Mouse (Mus musculus): ENCODE results near the gene Olig2.

The Olig2 gene

DNA sequence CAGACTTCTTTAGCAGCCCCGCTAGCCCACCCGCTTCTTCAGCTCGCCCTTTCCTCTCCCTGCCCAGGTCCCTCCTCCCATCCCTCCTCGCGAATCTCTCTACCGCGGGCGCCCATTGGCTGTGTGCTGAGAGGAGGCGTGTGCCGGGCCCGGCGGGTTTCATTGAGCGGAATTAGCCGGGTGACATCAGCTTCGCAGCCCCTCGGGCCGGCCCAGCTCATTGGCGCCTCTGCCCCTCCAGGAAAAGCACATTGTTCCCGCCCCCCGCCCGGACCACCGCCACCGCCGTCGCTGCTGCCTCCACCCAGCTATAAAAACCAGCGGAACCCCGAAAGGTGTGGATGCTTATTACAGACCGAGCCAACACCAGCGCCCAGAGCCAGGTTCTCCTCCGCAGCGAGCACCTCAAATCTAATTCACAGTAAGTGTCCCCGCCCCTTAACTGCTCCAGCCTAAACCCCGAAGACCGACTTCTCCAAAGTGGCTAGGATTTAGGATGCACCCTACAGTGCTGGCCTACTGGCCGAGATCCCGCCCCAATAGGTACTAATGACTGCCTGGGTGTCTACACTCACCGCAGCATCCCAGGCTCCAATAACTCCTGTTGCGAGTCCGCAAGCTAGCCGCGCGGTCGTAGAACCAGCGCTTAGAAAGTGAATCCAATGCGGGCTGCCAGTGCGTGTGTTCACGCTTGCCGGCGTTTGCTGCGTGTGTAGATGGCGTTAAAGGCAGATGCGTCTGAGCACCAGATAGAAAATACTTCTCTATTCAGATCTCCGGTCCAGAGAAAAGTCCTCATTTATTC, at the start of gene Olig2:
TSS of gene Olig2 (plus strand) at position 225 of the 805 bp plus-strand sequence.
- DNase-seq, result no peak

DNA sequence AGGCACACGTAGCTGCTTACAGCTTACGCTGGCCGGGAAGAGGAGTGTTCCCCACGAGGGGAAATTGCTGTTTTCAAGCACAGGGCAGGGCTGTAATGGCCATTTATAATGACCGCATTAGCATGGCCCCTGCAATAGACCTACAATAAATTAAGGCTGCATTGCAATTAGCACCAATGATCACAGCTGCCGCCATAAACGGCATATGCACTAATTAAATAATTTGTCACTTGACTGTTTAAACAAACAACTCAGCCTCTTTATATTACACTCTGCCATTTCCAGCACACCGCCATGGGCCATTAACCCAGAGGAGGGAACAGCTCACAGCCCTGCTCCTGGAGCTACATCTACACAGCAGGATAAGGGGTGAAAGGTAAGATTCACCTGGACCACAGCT, 49.4 kb upstream of the Olig2 start:
- DNase-seq, result no peak

DNA sequence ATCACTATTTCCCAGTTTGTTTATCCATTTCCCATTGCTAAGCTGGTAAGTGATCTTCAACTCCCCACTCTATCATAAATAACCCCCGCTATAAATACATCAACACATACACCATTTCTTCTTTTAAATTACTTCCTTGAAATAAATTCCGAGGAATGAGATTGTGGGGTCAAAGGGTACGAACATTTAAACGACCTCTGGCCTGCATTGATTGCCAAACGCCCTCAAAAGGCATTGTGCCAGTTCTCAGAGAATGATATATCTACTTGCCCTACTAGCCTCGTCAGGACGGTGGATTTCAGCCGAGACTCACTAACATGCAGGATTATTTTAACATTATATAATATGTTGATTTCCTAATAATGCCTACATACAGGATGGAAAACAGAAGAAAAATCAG, 38.2 kb upstream of the Olig2 start:
- DNase-seq, result no peak

DNA sequence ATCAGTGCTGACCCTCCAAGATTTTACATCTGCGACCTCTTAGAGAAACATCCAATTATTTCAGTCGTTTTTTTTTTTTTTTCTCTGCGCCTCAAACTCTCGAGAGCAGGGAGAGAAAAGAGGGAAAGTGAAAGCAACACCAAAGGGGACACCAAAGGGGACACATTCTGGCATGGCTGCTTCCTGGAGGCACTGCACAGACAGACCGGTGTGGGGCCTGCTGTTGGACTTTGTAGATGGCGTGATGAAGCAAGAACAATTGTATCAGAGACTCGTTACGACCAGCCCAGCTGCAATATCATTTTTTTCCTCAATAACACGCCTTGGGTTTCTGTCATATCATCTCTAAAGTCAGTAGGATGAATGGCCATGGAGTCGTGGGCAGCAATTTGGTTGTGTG, 37.6 kb upstream of the Olig2 start:
- DNase-seq, result no peak

DNA sequence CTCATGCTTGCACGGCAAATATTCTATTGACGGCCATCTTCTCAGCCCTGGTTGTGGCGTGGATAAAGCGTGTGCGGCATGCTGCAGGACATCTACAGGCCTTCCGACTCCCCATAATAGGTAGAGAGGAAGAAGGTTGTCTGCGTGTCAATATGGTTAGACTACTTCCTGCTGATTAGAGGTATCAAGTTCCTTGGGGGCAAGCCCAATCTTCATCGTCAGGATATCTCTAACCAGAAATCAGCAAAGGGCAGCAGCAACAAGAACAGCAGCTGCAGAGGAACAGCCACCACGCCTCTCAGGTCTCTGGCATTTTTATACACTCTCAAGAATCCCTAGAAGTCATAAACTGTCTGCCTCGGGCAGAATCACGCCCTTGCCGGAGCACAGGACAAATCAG, 37.0 kb upstream of the Olig2 start:
- DNase-seq, result no peak

DNA sequence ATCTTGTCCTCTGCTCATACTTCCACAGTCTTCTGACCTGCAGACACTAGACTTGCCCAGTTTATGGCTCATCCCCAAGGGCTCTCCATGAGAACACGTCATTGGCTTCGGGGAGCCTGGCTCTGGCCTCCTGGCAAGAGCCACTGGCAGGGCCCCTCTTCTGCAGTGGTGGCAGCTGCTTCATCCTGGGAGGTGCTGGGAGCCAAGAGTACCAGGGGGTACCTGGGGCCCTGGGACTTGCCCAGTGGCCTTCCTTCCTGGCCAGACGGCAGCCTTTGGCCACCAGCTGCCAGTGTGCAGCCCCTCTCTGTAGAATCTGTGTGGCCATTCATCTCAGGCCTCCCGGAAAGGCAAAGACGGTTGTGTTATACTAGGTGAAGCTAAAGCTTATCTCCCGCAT, 34.0 kb upstream of the Olig2 start:
- no peak for DNase-seq

DNA sequence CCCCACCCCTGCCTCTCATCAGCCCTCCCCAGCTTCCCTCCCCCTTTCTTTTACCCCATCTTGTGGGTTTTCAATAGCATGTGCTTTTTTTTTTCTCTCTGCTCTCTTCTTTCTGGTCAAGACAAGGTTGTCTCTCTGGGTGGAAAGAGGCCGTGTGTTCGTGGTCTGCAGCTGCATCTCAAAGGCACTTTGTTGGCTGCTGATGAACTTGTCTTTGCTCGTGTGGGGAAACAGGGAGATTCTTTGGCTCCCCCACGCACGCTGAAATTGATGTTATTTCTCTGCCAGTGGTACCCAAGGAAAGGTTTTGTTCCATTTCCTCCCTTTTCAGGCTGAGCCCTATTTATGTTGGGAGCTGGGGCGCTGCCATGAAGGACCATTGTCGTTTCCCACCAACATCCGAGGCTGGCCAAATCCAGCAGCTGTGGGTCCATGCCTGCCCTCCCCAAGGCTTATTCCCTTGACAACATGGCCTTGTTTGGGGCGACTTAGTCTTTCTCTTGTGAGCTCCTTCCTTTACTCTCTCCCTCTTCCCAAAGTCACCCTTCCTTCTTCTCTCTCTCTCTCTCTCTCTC, 33.5 kb upstream of the Olig2 start:
- no peak for DNase-seq

DNA sequence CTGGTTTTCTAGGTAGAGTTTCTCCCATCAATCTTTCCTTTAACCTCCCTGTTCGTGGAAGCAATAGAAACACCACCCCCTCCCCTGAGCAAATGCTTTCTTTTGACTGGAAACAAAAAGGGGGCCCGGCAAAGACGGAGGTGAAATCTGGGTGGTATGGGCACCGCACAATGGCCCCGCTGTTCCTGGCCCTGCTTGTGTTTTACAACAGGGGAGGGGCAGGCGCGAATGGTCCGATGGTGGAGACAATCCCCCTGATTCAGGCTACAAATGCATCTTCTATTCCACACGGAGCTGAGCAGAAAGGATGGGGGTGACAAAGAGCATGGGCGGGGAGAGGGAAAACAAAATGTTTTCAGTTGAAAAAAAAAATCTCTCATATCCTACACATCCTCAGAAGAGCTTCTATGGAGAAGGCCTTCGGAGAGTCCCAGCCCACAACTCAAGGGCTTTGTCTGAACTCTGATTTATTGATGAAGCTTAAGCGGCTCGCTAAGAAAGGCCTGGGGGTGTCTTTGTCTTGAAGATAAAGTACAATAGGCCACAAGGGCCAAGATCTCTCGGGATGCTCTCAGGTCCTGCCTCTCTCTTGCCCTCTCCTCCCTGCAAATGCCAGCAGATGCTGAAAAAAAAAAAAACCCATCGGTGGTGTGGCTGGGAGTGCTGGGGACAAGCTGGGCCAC, 32.4 kb upstream of the Olig2 start:
- DNase-seq, result no peak

DNA sequence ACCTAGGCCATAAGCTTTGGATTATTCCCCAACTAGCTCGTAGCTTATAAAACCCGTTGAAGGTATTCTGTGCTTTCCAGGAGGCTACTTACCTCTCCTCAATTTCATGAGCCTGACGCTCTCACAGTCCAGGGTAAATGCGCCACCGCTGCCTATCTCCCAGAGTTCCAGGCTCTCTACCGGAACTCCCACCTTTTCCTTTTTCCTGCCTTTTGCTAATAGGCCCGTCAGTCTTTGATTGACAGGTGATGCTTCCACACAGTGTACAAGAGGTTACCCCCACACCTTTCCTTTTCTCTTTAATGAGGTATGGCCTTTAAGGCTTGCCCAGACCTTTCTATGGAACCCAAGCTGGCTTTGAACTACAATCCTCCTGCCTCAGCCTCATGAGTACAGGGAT, 25.4 kb upstream of the Olig2 start:
- no peak for DNase-seq

DNA sequence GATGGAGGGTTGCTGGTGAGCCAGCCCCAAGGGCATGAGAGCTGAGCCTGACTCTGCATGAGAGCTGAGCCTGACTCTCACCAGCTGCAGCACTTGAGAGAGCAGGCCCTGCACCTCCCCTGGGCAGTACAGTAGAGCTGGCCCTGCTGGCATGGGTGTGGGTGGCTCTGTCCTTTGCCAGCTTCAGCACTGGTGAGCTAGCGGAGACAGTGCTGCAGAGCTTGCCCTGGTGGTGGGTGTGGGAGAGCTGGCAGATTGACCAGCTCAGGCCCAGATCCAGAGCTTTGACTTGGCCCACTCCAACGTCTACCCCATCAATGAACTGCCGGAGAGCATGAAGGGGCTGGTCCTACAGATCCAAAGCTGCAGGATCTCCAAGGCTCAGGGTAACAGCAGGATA, 22.3 kb upstream of the Olig2 start:
- DNase-seq, result no peak

DNA sequence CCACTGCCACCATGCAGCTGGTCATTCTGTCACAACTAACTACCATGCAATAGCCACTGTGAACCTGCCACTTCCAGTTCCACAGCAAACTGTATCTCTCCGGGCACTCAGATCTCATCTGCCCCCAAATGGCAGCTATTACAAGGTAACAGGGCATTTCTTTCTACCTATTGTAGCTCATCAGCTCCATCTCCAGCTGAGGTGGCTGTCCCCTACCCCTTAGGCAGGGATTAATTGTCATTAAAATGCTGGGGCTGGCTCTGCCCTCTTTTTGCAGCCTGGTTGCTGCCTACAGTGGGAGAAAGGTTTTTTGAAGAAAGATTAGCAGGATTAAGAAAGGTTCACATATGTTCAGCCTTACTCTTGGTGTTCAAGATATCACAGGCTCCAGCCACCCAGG, 18.9 kb upstream of the Olig2 start:
- no peak for DNase-seq

DNA sequence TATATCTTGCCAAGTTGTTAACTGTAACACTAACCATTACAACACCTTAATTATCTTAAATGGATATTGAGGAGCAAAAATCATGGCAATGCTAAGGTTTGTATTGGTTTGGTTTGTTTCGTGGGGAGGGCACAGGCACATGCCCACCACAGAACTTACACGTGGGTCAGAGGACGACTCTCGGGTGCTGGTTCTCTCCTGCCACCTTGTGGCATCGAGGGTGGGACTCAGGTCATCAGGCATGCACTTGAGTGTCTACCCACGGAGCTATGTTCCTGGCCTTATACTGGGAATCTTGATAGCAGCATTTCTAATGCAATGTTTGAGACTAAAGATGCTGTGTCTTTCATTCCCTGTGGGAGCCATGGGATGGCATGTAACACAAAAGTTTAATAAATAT, 8.2 kb upstream of the Olig2 start:
- no peak for DNase-seq

DNA sequence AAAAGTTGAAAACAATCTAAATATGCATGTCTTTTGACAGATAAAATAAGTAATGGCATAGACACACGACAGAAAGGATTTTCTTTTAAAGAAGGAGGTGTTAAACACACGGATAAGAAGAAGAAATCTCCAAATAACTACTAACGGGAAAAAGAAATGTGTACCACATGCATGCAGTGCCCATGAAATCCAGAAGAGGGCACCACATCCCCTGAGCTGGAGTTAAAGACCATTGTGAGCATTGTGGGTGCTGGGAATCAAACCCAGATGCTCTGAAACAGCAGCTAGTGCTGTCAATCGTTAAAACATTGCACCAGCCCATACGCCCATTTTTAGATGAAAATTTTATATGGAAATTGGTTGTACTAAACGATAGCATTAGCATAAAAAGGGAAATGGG, 7.3 kb upstream of the Olig2 start:
- DNase-seq, result no peak

DNA sequence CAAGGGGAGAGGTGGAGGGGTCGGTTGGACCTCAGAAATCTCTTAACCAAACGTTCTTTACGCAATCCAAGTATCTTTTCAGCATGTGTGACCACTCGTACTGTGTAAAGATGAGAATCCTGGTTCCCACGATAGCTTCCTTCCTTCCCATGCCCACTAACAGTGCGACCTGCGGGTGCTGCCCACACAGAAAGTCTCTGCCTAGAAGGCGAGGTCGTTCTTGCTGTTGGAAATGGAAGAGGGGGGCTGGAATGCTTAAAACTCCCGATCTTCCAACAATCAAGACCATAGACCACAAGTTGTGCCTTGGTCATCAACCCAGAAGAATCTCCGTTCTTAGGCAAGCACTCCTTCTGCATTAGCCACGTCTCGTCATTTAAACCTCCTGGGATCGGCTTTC, 6.0 kb upstream of the Olig2 start:
- DNase-seq, result no peak

DNA sequence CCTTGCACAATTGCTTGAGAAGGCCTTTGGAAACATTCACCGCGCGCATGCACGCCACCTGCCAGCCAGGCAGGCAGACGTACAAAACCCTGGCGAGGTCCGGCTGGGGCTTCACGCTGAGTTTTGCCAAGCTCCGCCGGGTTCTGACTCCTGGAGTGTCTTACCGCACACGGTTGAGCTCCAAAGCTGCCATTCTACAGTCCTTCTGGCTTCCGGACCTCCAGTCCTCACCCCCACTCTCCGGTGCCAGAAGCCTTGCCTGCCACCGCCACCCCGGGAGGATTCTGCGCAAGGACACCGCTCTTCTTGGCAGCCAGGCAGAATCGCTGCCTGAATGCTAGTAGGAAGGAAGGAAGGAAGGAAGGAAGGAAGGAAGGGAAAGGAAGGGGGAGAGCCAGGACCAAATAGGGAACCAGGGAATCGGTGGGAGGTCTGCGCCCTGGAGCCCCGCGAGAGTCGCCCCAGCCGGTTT, 3.0 kb upstream of the Olig2 start:
- DNase-seq, result no peak

DNA sequence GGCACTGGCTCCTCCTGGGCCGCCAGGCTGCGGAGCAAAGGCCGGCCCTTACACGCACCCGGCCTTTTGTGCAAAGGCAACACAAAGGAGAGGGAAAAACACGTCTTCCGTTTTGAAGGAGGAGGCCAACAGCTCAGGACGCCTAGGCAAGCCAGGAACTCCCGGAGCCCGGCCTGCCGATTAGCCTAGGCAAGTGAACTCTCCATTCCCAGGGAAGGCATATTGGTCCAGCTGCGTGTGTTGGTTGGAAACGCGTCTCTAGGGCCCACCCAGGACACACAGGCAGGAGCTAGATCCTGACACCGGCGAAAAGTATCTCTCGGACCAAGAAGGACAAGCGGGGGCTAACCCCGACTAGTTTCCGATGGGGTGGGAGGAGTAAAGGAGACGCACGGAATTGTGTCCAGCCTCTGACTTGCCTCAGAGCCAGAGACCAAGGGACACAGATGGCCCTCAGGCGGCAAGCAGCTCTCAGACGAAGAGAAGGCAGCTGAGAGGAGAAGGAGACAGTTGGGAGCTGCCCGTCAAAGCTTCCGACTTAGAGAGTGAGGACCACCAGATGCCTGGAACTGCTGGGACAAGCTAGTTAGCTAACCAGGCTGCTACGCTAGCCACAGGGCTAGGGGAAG, 2.5 kb upstream of the Olig2 start:
- no peak for DNase-seq

DNA sequence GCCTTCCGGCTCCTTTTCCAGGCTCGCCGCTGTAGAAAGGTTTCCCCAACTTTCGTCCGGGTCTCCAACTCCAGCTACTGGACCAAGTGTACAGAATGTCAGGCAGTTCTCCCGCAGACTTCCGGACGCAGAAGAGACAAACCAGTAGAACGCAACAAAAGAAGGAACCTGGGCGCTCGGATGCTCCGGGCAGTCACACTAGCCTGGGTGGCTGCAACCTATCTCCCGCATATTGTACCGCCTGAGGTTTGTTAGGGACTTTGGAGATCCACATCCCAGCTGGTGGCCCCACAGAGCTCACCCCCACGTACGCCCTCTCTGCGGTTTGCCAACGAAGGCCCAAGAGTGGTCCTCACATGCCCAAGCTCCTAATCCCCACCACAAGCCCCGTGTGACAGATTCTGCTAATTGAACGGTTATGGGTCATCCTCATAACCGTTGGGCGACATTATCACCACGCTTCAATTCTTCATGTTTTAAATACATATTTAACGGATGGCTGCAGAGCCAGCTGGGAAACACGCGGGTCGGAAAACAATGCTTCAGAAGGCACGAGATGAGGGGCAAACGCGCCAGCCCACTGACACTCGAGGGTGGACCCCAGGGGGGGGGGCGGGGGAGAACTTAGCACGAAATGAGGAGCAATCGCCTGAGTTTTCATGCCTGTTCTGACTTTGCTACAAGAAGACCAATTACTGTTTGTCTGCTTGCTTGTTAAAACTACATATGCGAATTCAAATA, 1.8 kb upstream of the Olig2 start:
- no peak for DNase-seq

DNA sequence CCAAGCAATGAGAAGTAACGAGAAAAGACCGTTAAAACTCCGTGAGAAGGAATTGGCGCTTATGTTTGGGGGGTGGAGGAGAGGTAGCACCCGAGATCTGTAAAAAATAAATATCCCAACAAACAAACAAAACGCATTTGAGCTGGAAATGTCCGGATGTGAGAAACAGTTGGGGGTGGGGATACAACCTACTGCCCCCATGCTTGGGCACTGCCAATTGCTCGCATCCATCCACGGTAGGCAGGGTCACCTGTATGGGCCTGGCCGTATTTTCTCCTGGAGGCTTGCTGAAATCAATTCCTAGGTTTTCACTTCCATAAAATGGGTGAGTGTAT, 1.2 kb upstream of the Olig2 start:
- no peak for DNase-seq

DNA sequence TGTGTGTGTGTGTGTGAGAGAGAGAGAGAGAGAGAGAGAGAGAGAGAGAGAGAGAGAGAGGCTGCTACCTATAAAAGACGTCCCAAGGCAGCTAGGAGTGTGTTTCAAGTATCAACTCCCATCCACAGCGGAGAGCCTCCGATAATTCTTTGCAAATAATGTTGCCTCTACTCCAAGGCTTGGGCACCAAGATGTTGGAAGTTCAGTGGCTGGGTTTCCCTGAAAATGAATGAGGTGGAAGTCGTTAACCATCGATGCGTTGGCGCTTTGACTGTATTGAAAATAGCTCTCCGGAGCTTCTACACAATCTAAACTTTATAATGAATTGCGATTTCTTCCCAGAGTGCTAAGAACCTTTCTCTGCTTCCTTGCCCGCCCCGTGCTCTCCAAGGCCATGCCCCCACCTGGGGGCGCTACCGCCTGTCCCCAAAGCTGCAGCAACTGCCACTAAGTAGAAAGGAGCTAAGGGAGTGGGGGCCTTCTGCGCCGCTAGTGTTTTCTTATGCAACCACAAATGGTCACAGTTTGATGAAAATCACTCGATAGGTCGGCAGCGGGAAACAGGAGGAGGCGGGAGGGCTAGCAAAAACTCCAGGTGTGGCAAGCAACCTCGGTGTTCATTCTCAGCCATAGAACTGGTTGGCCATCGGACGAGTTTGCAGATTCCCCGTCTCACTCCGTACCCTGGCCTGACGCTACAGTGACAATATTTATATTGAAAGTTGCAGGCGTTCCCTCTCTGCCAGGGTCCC, 600 bp upstream of the Olig2 start:
- no peak for DNase-seq

DNA sequence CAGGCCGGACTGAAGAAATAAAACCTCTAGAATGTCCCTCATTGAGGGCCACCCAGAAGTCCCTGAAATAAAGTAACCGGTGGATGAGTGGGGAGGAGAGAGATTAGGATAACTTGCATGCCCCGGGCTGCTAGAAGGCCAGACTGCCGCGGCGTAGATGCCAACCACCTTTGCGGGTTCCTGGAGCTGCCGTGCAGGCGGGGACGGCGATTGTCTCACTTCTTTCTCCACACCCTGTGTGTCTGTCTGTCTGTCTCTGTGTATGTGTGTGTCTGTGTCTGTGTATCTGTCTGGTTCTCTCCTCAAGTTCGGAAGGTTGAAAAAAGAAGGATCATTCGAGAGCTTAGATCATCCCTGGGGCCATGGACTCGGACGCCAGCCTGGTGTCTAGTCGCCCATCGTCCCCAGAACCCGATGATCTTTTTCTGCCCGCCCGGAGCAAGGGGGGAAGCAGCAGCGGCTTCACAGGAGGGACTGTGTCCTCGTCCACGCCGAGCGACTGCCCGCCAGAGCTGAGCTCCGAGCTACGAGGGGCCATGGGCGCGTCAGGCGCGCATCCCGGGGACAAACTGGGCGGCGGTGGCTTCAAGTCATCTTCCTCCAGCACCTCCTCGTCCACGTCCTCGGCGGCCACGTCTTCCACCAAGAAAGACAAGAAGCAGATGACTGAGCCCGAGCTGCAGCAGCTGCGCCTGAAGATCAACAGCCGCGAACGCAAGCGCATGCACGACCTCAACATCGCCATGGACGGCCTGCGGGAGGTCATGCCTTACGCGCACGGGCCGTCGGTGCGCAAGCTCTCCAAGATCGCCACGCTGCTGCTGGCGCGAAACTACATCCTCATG, 1.0 kb downstream of the Olig2 start:
- DNase-seq, result no peak

Data from lung, postnatal 4 days (tissue).